Mouse (Mus musculus) hematopoietic stem cell, adult 5-6 weeks (primary cell): ENCODE measurements around the gene Ncoa4. TPM values are rescaled to one million over a fixed set of nuclear protein-coding genes. Genes with fewer than 3 reads are reported as not detected.

Experiments
- ATAC-seq, 2 experiments: fragments of 125-278 bp in 1 of 2; replicated peaks in 1 of 2; 2 replicates each; pipeline ENCODE4 v1.8.0; 2016 to 2017; ENCODE audit warnings: inconsistent platforms in 2 of 2, mild to moderate bottlenecking in 2 of 2, moderate number of reproducible peaks in 2 of 2, low read depth in 1 of 2, moderate TSS enrichment in 1 of 2; ENCODE audit not compliant: low FRiP score in 2 of 2, poor library complexity in 2 of 2, severe bottlenecking in 2 of 2, insufficient read depth in 1 of 2, low TSS enrichment in 1 of 2
- total RNA-seq: library from RNA; stranded (forward); fragments of 172-1452, 232-1000 nt; gene quantifications from 2 replicates; pipeline ENCODE4 v1.2.3, GENCODE M21; 2017

Ncoa4 gene
- total RNA-seq, 1 experiment from 2014 or later = 148 TPM

DNA sequence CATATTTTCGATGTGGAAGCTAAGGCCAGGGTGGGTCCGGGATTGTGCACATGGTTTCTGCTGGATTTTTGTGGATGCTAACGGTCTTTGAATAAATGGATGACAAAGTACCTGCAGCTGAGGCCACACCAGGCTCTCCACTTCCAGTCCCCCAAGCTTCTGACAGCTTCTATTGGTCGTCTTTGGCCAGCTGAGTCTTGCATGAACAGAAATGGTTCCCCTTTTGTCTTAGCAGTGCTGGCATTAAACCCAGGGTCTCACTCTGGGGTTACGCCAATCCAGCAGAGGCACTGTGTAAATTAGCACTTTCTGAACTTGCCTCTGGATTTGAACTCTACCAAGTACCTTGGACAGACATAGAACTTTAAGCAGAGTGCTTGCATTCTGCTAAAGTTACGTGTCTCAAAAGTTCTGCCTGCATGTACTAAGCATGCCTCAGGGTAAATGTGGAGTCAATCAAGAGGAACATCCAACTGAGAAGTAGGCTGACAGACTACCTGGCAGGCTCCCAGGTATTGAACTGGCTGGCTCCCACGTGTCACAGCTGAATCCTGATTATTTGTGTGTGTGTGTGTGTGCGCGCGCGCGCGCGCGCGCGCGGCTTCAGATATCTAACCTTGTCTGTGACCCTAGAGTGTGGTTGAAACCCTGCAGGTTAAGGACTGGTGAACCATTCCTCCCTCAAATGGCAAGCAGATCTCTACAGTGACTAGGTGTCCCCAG lies 7.3 kb upstream of the Ncoa4 start:
- ATAC-seq = no peak; a peak in 1 of 4 replicates

DNA sequence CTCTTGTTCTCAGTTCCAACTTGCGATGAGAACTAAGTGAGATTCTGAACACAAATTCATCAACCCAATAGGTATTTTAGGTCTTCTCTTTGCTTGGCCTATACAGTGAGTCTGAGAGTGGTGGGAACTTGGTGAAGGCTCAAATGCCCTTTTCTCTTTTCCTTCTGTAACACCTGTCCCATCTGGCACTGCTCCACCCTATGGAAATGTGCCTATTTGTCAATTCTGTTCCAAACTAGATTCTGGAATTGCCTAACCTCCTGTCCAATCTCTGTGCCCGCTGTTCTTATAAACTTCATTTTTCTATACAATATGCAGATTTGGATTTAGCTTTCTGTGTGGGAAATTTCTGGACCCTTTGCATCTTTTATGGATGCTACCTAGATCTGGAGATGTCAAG lies 6.5 kb upstream of the Ncoa4 start:
- no peak for ATAC-seq

DNA sequence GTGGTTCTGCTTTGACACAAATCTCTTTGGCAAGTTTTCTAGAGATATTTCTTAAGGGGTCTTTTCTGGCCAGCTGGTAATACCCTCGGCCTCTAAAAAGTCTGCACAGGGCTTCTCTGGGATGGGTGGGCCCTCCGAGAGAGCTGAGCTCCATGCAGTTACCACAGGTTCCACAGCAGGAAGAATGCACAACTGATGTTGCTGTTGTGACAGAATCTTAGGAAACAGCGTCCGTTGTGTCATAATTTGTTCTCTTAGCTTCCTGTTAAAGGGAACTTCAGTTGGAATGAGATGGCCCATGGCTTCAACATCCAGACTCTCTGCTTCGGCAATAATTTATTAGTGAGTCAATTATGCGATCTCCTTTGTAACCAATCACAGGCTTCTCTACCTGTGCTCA lies 4.9 kb upstream of the Ncoa4 start:
- ATAC-seq = no peak; a peak in 1 of 4 replicates

DNA sequence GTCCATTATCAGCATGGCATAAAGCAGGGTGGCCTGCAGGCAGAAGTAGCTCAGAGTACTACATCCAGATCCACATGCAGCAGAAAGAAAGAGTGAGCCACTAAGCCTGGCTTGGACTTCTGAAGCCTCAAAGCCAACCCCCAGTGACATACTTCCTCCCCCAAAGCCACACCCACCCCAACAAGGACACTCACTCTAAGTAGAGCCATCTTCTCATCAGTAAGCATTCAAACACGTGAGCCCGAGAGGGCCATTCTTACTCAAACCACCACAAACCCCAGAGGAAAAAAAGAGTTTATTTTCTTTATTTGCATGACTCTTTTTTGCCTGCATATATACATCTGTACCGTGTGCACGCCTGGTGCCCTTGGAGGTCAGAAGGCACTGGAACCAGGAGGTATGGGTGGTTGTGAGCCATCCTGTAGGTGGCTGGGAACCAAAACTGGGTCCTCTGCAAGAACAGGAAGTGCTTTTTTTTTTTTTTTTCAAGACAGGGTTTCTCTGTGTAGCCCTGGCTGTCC lies 455 bp upstream of the Ncoa4 start:
- peak; percentile 33 to 36; a peak in 2 of 4 replicates for ATAC-seq

DNA sequence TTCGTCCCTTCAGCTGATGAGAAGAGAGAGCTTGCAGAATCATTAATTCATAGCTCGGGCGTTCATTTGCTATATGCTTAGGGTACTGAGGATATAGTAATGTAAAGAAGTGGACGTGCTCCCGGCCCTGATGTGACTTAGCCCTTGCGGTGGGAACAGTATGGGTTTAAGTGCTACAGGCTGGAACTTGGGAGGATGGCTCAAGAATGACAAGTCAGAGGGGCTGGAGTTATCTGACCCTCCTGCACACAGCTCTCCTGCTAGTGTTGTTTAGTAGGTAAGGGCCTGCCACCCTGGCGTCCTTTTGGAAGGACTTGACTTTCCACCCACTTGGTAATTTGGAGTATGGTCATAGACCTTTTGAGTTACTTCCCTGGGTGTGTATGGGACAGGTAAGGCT lies 898 bp downstream of the Ncoa4 start:
- ATAC-seq = no peak

DNA sequence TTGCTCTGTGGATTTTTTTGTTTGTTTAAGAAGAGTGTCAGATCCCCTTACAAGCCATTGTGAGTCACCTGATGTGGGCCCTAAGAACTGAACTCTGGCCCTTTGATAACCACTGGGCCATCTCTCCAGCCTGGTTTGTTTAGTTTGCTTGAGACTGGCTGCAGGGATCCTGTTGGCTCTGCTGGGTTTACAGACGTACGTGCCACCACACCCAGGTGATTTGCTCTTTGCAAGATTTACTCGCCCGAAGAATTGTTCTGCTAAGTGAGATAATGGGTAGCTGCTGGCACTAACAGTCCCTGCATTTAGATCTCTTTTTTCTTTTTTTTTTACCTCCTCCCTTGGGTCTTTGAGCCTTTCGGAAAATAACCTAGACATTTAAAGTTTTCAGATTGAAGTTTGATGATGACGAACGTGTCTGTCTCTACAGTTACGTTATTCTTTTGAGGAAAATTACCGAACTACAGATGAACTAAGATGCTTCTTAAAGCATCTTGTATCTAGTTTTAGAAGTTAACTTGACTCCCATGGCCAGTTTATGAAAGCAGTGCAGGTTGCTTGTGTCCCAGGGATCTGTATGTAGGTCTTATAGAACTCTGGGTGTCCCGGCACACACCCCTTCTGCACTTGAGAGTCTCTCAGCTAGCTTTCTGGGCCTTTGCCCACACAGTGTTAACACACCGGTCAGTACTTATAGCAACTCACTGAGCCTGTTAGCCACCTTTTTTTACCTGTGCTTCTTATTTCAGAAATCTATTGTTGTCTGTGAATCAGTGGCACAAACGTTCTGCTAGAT lies 1.6 kb downstream of the Ncoa4 start:
- no peak for ATAC-seq

DNA sequence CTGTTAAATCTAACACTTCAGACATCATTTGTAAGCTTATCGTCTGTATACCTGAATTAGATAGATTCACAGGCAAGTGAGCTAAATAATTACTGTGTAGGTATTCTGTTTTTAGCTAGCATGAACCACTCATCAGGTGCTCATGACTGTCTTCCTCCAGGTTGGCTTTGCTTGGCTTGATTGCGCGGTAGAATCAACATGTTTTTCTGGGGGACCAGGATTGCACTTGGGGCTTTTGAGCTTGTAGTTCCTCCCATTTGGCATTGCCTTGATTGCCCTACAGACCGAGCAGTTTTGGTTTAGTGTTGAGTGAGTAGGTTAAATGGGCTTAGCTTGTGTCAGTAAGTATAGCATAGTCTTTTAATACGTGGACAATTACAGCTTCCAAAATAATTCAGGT lies 2.6 kb downstream of the Ncoa4 start:
- ATAC-seq = no peak

DNA sequence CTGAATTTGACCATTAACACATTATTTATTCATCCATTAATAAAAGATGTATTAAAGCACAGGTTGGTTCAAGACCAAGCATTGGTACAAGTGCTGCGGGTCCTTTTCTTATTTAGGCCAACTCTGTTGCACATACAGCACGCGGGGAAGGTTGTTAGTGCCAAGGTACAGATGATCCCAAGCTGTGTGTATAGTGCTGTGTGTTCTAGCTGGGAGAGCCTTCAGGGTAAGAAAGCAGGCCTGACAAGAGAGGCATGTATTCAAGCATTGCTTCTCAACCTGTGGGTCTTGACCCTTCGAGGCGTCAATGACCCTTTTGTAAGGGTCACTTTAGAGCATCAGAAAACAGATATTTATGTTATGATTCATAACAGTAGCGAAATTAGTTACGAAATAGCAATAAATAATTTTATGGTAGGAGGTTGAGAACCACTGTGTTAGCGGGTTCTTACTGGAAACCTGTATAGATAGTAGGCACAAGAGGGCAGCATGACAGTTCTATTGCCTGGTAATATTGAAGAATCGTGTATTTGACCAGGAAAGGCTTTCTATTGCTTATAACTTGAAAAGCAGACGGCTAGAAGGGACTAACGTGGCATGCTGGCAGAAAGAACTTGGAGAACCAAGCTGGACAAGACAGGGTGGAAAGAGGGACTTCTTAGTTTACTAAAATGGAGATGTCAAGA lies 3.7 kb downstream of the Ncoa4 start:
- no peak for ATAC-seq

DNA sequence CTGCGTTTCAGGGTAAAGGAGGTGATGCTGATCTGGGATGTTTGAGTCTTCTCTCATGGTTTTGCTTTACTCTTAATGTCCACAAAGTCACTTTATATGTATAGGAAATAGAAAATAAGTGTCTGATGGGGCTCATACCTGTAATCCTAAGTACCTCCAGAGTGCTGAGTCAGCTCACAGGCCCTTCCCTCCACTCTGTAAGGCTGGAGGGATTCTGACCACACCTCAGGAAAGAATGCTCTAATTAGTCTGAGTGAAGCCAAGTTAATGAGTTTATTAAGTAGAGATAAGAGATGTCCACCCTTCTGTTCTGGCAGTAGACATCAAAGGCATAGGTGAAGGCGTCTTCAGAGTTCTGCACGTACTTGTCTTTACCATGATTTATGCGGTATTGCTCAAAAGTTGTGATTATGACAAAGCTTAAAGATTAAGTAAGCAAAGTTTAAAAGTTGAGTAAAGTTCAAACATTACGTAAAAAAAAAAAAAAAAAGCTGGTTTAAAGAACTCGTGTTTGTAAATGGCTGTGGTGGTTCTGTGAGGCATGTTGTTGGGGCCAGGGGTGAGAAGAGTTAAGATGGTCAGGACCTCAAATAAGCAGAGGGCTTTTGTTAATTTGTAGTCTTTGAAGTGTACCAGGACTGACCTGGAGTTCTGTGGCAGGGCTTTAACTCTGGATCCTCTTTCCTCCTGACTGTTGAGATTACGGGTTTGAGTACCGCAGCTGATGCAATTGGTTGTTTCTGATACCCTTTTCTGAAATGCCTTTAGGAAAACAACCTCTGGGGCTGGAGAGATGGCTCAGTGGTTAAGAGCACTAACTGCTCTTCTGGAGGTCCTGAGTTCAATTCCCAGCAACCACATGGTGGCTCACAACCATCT lies 4.7 kb downstream of the Ncoa4 start:
- ATAC-seq = no peak

DNA sequence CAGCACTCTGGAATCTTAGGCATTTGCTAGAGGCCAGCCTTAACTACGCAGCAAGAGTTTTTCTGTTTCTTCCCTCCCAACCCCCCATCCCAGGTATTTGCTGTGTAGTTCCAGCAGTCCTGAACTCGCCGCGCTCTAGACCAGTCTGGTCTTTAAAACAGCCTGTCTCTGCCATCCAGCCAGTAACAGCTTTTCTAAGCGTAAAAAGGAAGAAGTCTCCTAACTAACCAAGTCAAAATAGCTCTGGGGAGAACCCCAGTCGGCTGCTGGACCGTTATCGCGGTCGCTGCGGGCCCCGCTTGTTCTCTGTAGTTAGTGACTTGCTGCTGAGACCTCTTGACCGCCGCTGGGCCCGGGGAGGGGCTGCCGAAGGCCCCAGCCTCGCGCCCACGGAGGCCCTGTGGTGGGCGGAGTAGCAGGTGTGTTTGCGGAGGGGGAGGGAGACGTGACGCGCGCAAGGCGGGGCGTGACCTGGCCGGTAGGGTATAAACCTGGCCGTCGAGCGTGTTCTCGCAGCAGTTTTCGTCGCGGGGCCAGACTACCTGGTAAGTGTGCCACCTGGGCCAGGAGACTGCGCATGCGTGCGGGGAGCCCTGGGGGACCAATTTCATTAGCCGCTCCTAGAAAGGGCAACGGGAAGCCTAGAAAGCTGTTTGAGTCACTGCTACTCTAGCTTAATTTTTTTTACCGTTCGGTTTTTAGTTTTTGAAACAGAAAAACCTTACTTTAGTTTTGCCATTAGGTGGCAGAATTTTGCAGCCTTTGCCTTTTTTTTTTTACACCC lies 5.8 kb downstream of the Ncoa4 start:
- peak; percentile 75 to 85 for ATAC-seq

DNA sequence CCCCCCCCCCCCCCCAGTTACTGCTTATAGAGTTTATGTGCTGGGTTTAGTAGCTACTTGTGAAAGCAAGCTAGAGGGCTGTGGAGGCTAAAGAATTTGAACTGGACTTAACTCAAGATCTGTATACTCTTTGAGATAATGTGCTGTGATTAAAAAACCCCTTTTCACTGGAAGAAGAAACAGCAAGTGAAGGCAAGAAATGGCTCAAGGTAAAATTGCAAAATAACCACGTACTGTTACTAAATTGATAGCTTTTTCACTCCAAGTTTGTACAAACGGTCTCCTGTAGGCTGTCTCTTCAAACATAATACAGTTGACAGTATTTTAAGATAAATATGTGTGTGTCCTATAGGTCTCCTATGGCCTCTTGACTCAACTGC lies 6.4 kb downstream of the Ncoa4 start:
- ATAC-seq = no peak

DNA sequence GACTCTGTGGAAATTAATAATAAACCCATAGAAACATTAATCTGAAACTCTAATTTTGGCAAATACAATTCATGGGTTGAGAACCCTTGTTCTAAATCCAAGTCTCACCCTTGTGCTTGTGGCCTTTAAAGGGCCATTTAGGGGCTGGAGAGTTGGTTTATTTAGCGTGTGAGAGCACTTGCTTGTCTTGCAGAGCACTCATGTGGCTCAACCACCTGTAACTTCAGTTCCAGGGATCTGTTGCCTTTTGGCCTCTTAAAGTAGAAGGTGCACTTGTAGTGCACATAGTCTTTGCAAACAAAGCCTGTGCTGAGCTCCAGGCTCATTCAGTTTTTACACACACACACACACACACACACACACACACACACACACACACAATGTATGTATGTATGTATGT lies 7.2 kb downstream of the Ncoa4 start:
- no peak for ATAC-seq

DNA sequence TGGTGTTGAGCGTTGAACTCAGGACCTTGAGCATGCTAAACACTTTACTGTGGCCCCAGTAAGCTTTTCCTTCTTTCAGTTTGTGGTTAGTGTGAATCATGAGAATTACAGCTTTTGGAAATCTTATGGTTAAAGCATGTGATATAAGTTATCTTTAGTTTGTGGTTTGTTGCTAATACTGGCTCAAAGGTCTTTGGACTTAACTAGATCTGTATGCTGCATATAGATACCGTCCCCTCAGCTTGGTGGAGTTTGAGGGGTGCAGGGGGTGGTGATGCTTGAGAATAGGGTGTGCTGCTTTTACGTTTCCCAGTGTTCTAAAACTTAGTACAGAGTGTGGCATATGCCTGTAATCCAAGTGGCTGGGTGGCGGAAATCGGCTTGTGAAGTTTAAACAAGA lies 7.7 kb downstream of the Ncoa4 start:
- ATAC-seq = no peak

DNA sequence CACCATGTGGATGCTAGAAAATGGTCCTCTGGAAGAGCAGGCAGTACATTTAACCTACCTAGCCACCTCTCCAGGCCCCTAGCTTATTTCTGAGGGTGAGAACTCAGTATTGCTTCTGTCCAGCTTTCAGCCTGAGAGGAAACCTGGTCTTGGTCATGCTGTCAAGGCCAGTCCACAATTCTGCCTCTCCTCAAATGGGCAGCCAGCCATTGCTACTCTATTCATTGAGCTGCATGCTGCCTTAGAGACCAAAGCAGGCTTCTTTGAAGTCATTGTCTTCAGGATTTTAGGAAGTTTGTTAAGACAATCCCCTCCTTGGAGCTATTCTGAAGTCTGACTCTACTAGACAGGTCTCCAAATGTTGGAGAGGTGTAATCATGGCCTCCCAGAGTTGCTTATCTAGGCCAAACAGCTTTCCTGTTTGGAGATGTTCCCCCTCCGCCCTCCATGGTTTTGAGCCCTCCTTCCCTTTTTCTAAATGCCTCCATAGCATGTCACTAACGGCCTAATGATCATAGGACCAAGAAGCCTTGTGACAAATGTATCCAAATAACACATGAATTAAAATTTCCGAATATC lies 9.1 kb downstream of the Ncoa4 start:
- ATAC-seq = peak; percentile 46 to 57

DNA sequence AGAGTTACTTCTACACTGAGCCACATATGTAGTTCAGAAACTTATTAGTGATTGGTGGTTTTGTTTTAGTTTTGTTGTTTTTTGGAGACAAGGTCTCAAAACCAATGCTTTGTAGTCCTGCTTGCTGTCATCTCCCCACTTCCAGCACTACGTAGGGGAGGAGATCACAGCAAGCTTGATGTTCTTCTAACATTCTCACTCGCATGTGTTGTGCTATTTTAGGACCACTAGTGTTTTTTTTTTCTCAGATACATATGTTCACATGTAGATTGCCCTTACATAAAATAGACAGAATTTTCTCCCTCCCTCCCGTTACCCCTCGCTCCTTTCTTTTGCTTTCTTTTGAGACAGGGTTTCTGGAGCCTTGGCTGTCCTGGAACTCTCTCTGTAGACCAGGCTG lies 10.5 kb downstream of the Ncoa4 start:
- no peak for ATAC-seq

DNA sequence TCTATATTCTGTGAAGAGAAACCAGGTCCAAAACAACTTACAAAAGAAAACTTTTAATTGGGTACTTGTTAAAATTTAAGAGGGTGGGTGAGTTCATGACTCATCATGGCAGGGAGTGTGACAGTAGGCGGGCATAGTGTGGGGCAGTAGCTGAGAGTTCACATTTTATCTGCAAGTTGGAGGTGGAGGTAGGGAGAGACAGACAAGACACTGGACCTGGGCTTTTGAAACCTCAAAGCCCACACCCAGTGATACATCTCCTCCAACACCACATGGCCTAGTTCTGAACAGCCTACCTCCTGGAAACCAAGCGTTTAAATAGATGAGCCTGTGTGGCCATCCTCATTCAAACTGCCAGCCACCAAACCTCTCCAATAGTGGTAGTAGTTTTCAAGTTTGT lies 15.6 kb downstream of the Ncoa4 start:
- ATAC-seq = no peak
